In genomic region chr2:53850815-53851528, GRCm38 (mm10) we compare ENCODE assay signal across 29 mouse cellular contexts.
DNase-seq lines count a peak whose midpoint lies in the region; ATAC-seq and TF ChIP-seq lines count a peak whose summit lies in the region.
"Had no signal": no experiment of that assay in that cellular context is flagged by ENCODE, and none has a peak within 500 bp of the region (broad histone marks: within the 10 kb centered on the region; RNA-seq: fewer than 3 reads in every experiment).

No protein-coding gene starts in this region.

- DNase-seq in spleen, adult 2 months (ENCODE audit: low read depth in 1 of 2, low spot score in 2 of 2), result peak; percentile 25 to 35
- DNase-seq in spleen, adult 18-20 months, result no peak
- peak; percentile 15 for DNase-seq in skeletal muscle tissue, adult 2 months (ENCODE audit: low read depth, low spot score)
- DNase-seq in urinary bladder, postnatal 10 days (ENCODE audit: low spot score), result no peak
- no peak for DNase-seq in testis, postnatal 10 days (ENCODE audit: low spot score)
- DNase-seq: cerebellum, adult 18-20 months; cerebellum, postnatal 14 days; embryo, embryonic 11 days; gastrocnemius, postnatal 10 days; heart, adult 11 months; kidney, postnatal 14 days; lung, postnatal 36 days; thymus, postnatal 14 days had no signal

- no peaks in the 10 kb centered on the region for H3K4me1 ChIP-seq in forebrain, embryonic 12.5 days
- H3K4me1 ChIP-seq in forebrain, embryonic 13.5 days, result no peaks in the 10 kb centered on the region
- peaks cover 5% of the 10 kb centered on the region; the same call in 1 of the 2 replicates for H3K4me1 ChIP-seq in spleen, adult 2 months (ENCODE audit: control insufficient read depth, insufficient read depth, insufficient read length)
- H3K4me1 ChIP-seq: embryonic facial prominence, embryonic 13.5 days; hindbrain, embryonic 10.5 days; intestine, embryonic 15.5 days; lung, embryonic 15.5 days; midbrain, embryonic 10.5 days had no signal

- no peak for TF ChIP-seq CTCF in spleen, adult 2 months (IDR thresholded peaks at IDR 0.05; ENCODE audit: extremely low read depth, insufficient read depth, insufficient read length, insufficient replicate concordance)

- H3K4me3 ChIP-seq in forebrain, embryonic 12.5 days (replicated peaks), result no peak overlapping the region
- H3K4me3 ChIP-seq in forebrain, embryonic 13.5 days, result no peak overlapping the region
- H3K4me3 ChIP-seq in spleen, adult 2 months (ENCODE audit: extremely low read depth, insufficient read depth, insufficient read length), result no peak overlapping the region; the same call in 1 of the 2 replicates
- H3K4me3 ChIP-seq: embryonic facial prominence, embryonic 13.5 days; erythroblast, embryonic 14.5 days; hindbrain, embryonic 10.5 days; intestine, embryonic 15.5 days; layer of hippocampus, adult 2 months; lung, embryonic 15.5 days; midbrain, embryonic 10.5 days had no signal

- 76% methylated on average over 1 of the region's 1 CpGs for WGBS in forebrain, embryonic 12.5 days
- WGBS in forebrain, embryonic 13.5 days, result 85% methylated on average over 1 of the region's 1 CpGs
- WGBS in spleen, adult 2 months, result 2% methylated on average over 1 of the region's 1 CpGs

- no peak overlapping the region for H3K9ac ChIP-seq in forebrain, embryonic 12.5 days
- no peak overlapping the region for H3K9ac ChIP-seq in forebrain, embryonic 13.5 days
- H3K9ac ChIP-seq: embryonic facial prominence, embryonic 13.5 days; intestine, embryonic 15.5 days; liver, embryonic 14.5 days; lung, embryonic 15.5 days had no signal

- ATAC-seq in forebrain, embryonic 12.5 days (ENCODE audit: low FRiP score), result peak; percentile 41; the same call in 1 of the 2 replicates
- ATAC-seq in forebrain, embryonic 13.5 days, result no peak
- peak; percentile 95 to 97 for ATAC-seq in hematopoietic stem cell, adult 5-6 weeks (replicated peaks in 1 of 2; ENCODE audit: insufficient read depth in 1 of 2, low FRiP score in 2 of 2, low TSS enrichment in 1 of 2, low read depth in 1 of 2, poor library complexity in 2 of 2, severe bottlenecking in 2 of 2)
- ATAC-seq: forebrain, embryonic 14.5 days; hindbrain, embryonic 16.5 days; intestine, embryonic 15.5 days; Patski had no signal

- H3K27ac ChIP-seq in forebrain, embryonic 12.5 days, result no peak overlapping the region
- no peak overlapping the region for H3K27ac ChIP-seq in forebrain, embryonic 13.5 days
- H3K27ac ChIP-seq in spleen, adult 2 months (ENCODE audit: insufficient read depth, low read length), result no peak overlapping the region
- H3K27ac ChIP-seq: embryonic facial prominence, embryonic 13.5 days; hindbrain, embryonic 10.5 days; intestine, embryonic 15.5 days; layer of hippocampus, adult 2 months; liver, embryonic 14.5 days; lung, embryonic 15.5 days; midbrain, embryonic 10.5 days had no signal

- H3K9me3 ChIP-seq in forebrain, embryonic 12.5 days, result no peaks in the 10 kb centered on the region
- H3K9me3 ChIP-seq in forebrain, embryonic 13.5 days (replicated peaks), result no peaks in the 10 kb centered on the region
- H3K9me3 ChIP-seq: embryonic facial prominence, embryonic 13.5 days; G1E; hindbrain, embryonic 10.5 days; intestine, embryonic 15.5 days; lung, embryonic 15.5 days; midbrain, embryonic 10.5 days had no signal

- no peaks in the 10 kb centered on the region for H3K27me3 ChIP-seq in forebrain, embryonic 12.5 days
- no peaks in the 10 kb centered on the region for H3K27me3 ChIP-seq in forebrain, embryonic 13.5 days
- no peaks in the 10 kb centered on the region for H3K27me3 ChIP-seq in spleen, adult 2 months (ENCODE audit: control insufficient read depth, insufficient read depth, low read length)
- H3K27me3 ChIP-seq: embryonic facial prominence, embryonic 13.5 days; intestine, embryonic 15.5 days; lung, embryonic 15.5 days; Patski had no signal

- TF ChIP-seq POLR2A in spleen, adult 2 months (IDR thresholded peaks at IDR 0.05; ENCODE audit: low read depth, low read length), result no peak

- H3K36me3 ChIP-seq in forebrain, embryonic 12.5 days (replicated peaks), result no peaks in the 10 kb centered on the region
- H3K36me3 ChIP-seq in forebrain, embryonic 13.5 days (ENCODE audit: poor library complexity, severe bottlenecking), result no peaks in the 10 kb centered on the region
- no peaks in the 10 kb centered on the region for H3K36me3 ChIP-seq in spleen, adult 2 months (ENCODE audit: control insufficient read depth, insufficient read depth, low read length)
- H3K36me3 ChIP-seq: embryonic facial prominence, embryonic 13.5 days; G1E; hindbrain, embryonic 10.5 days; intestine, embryonic 15.5 days; lung, embryonic 15.5 days; midbrain, embryonic 10.5 days had no signal

- no peak overlapping the region for H3K4me2 ChIP-seq in forebrain, embryonic 12.5 days
- H3K4me2 ChIP-seq in forebrain, embryonic 13.5 days, result no peak overlapping the region
- H3K4me2 ChIP-seq: embryonic facial prominence, embryonic 13.5 days; heart, embryonic 11.5 days; intestine, embryonic 15.5 days; lung, embryonic 15.5 days had no signal

Comparison
In these comparisons a context has a peak if more than half of its experiments do, and no peak if none do; other contexts are left out.
1. DNase-seq: peak in spleen, adult 2 months (2 of 2) and skeletal muscle tissue, adult 2 months (single experiment); none in spleen, adult 18-20 months (0 of 2), urinary bladder, postnatal 10 days (single experiment) and testis, postnatal 10 days (single experiment).